ENCODE assay signal across 10 mouse cellular contexts in genomic region chr4:138414725-138415124, GRCm38 (mm10). TPM values are rescaled to one million over a fixed set of nuclear protein-coding genes. Genes with fewer than 3 reads are reported as not detected.
DNase-seq lines count a peak whose midpoint lies in the region; ATAC-seq lines count a peak whose summit lies in the region.
"Had no signal": no experiment of that assay in that cellular context is flagged by ENCODE, and none has a peak within 500 bp of the region (broad histone marks: within the 10 kb centered on the region; RNA-seq: fewer than 3 reads in every experiment).

No protein-coding gene starts in this region.

- H3K27ac ChIP-seq in hindbrain, embryonic 10.5 days, result no peak overlapping the region
- H3K27ac ChIP-seq in hindbrain, embryonic 11.5 days (ENCODE audit: low read depth, low read length), result no peak overlapping the region
- H3K27ac ChIP-seq in embryonic facial prominence, embryonic 13.5 days, result no peak overlapping the region
- peak overlapping the region; percentile 67 for H3K27ac ChIP-seq in hindbrain, embryonic 13.5 days
- H3K27ac ChIP-seq in midbrain, embryonic 16.5 days (ENCODE audit: low read length), result peak overlapping the region; percentile 69

- no peaks in the 10 kb centered on the region for H3K36me3 ChIP-seq in hindbrain, embryonic 10.5 days
- no peaks in the 10 kb centered on the region for H3K36me3 ChIP-seq in hindbrain, embryonic 11.5 days (ENCODE audit: control insufficient read depth, insufficient read depth, low read length)
- no peaks in the 10 kb centered on the region for H3K36me3 ChIP-seq in embryonic facial prominence, embryonic 13.5 days
- no peaks in the 10 kb centered on the region for H3K36me3 ChIP-seq in hindbrain, embryonic 13.5 days
- no peaks in the 10 kb centered on the region for H3K36me3 ChIP-seq in midbrain, embryonic 16.5 days (ENCODE audit: control insufficient read depth, insufficient read depth, low read length)

- peaks cover 40% of the 10 kb centered on the region for H3K27me3 ChIP-seq in hindbrain, embryonic 10.5 days (ENCODE audit: insufficient read depth, poor library complexity, severe bottlenecking)
- H3K27me3 ChIP-seq in hindbrain, embryonic 11.5 days (ENCODE audit: control insufficient read depth, insufficient read depth, low read length), result no peaks in the 10 kb centered on the region
- peaks cover 60% of the 10 kb centered on the region for H3K27me3 ChIP-seq in embryonic facial prominence, embryonic 13.5 days
- peaks cover 39% of the 10 kb centered on the region for H3K27me3 ChIP-seq in hindbrain, embryonic 13.5 days
- no peaks in the 10 kb centered on the region for H3K27me3 ChIP-seq in midbrain, embryonic 16.5 days (ENCODE audit: control insufficient read depth, insufficient read depth, low read depth, low read length)

- H3K9me3 ChIP-seq in hindbrain, embryonic 10.5 days, result no peaks in the 10 kb centered on the region
- H3K9me3 ChIP-seq in hindbrain, embryonic 11.5 days (ENCODE audit: control insufficient read depth, low read length), result no peaks in the 10 kb centered on the region
- no peaks in the 10 kb centered on the region; the same call in 1 of the 2 replicates for H3K9me3 ChIP-seq in embryonic facial prominence, embryonic 13.5 days
- no peaks in the 10 kb centered on the region for H3K9me3 ChIP-seq in hindbrain, embryonic 13.5 days
- no peaks in the 10 kb centered on the region for H3K9me3 ChIP-seq in midbrain, embryonic 16.5 days (replicated peaks; ENCODE audit: control insufficient read depth, low read length, poor library complexity, severe bottlenecking)

- peak; percentile 7 for DNase-seq in hindbrain, embryonic 10.5 days (ENCODE audit: low spot score)
- DNase-seq in hindbrain, embryonic 11.5 days (ENCODE audit: low spot score), result no peak
- no peak for DNase-seq in thymus, postnatal 10 days (ENCODE audit: low spot score in 2 of 2)
- DNase-seq in thymus, postnatal 0 days (ENCODE audit: low spot score), result no peak

- no peak overlapping the region for H3K4me3 ChIP-seq in hindbrain, embryonic 10.5 days
- no peak overlapping the region for H3K4me3 ChIP-seq in hindbrain, embryonic 11.5 days (ENCODE audit: low read depth, low read length)
- H3K4me3 ChIP-seq in embryonic facial prominence, embryonic 13.5 days, result no peak overlapping the region
- no peak overlapping the region for H3K4me3 ChIP-seq in hindbrain, embryonic 13.5 days
- H3K4me3 ChIP-seq in midbrain, embryonic 16.5 days (ENCODE audit: low read depth, low read length), result no peak overlapping the region
- H3K4me3 ChIP-seq: myocyte had no signal

- H3K9ac ChIP-seq in hindbrain, embryonic 11.5 days (ENCODE audit: low read depth, low read length), result no peak overlapping the region
- peak overlapping the region; percentile 58 for H3K9ac ChIP-seq in embryonic facial prominence, embryonic 13.5 days
- peak overlapping the region; percentile 36; the same call in 1 of the 2 replicates for H3K9ac ChIP-seq in hindbrain, embryonic 13.5 days
- H3K9ac ChIP-seq in midbrain, embryonic 16.5 days (ENCODE audit: low read depth, low read length), result peak overlapping the region; percentile 1; the same call in 1 of the 2 replicates

- WGBS in hindbrain, embryonic 10.5 days, result 24% methylated on average over 6 of the region's 6 CpGs
- WGBS in hindbrain, embryonic 11.5 days, result 16% methylated on average over 6 of the region's 6 CpGs
- 9% methylated on average over 6 of the region's 6 CpGs for WGBS in embryonic facial prominence, embryonic 13.5 days
- 27% methylated on average over 6 of the region's 6 CpGs for WGBS in hindbrain, embryonic 13.5 days
- 21% methylated on average over 6 of the region's 6 CpGs for WGBS in midbrain, embryonic 16.5 days

- no peak overlapping the region for H3K4me2 ChIP-seq in hindbrain, embryonic 11.5 days (replicated peaks; ENCODE audit: low read depth, low read length)
- no peak overlapping the region for H3K4me2 ChIP-seq in embryonic facial prominence, embryonic 13.5 days
- H3K4me2 ChIP-seq in hindbrain, embryonic 13.5 days, result no peak overlapping the region
- H3K4me2 ChIP-seq in midbrain, embryonic 16.5 days (ENCODE audit: low read length), result no peak overlapping the region

- no peak for ATAC-seq in hindbrain, embryonic 11.5 days (ENCODE audit: low FRiP score)
- ATAC-seq in embryonic facial prominence, embryonic 13.5 days (ENCODE audit: insufficient number of reproducible peaks, insufficient read depth, low FRiP score, low TSS enrichment, low read depth), result no peak
- ATAC-seq in hindbrain, embryonic 13.5 days (ENCODE audit: low FRiP score), result no peak
- no peak for ATAC-seq in midbrain, embryonic 16.5 days
- ATAC-seq in monocyte, adult 5-6 weeks (replicated peaks; ENCODE audit: insufficient number of reproducible peaks, low FRiP score, low TSS enrichment, poor library complexity, severe bottlenecking), result no peak

- H3K4me1 ChIP-seq in hindbrain, embryonic 10.5 days (replicated peaks), result peaks cover 26% of the 10 kb centered on the region
- H3K4me1 ChIP-seq in hindbrain, embryonic 11.5 days (replicated peaks; ENCODE audit: control insufficient read depth, insufficient read depth, low read length), result 0 out of 2 replicates have a peak, but pooled peaks cover 2% of the 10 kb centered on the region
- H3K4me1 ChIP-seq in embryonic facial prominence, embryonic 13.5 days, result peaks cover 9% of the 10 kb centered on the region; the same call in 1 of the 2 replicates
- H3K4me1 ChIP-seq in hindbrain, embryonic 13.5 days (replicated peaks), result peaks cover 18% of the 10 kb centered on the region
- peaks cover 17% of the 10 kb centered on the region for H3K4me1 ChIP-seq in midbrain, embryonic 16.5 days (ENCODE audit: control insufficient read depth, insufficient read depth, low read length)

RNA-seq across cellular contexts. Expression of gene Fam43b, which starts 18.4 kb away (rescaled TPM):
- polyA plus RNA-seq in hindbrain, embryonic 10.5 days (2016; fragmentation: Nextera tagmentation; extraction: Ambion mirVana), result not detected in 2 replicates
- polyA plus RNA-seq in hindbrain, embryonic 11.5 days (2014; fragmentation: Nextera tagmentation; extraction: Ambion mirVana), result 0.11 TPM in 1 of 2 replicates, not detected in the other
- polyA plus RNA-seq in embryonic facial prominence, embryonic 13.5 days (2015; fragmentation: Nextera tagmentation; extraction: Ambion mirVana), result 0.18 and 0.25 TPM in 2 replicates
- 3.0 and 3.5 TPM in 2 replicates for polyA plus RNA-seq in hindbrain, embryonic 13.5 days (2015; fragmentation: Nextera tagmentation; extraction: Ambion mirVana)
- polyA plus RNA-seq in midbrain, embryonic 16.5 days (2015; fragmentation: Nextera tagmentation; extraction: Ambion mirVana), result 11.5 and 15.9 TPM in 2 replicates
- 0.14 and 0.26 TPM in 2 replicates for polyA plus RNA-seq in thymus, postnatal 0 days (2015; fragmentation: Nextera tagmentation; extraction: Ambion mirVana)
- not detected in 3 replicates for total RNA-seq in monocyte, adult 5-6 weeks (2017)
- polyA plus RNA-seq: large intestine, adult 2 months; myocyte had no signal

RNA-seq across cellular contexts. Expression of gene Mul1, which starts 19.7 kb away (rescaled TPM):
- polyA plus RNA-seq in hindbrain, embryonic 10.5 days (2016; fragmentation: Nextera tagmentation; extraction: Ambion mirVana), result 20.2 and 22.6 TPM in 2 replicates
- 16.0 and 16.6 TPM in 2 replicates for polyA plus RNA-seq in hindbrain, embryonic 11.5 days (2014; fragmentation: Nextera tagmentation; extraction: Ambion mirVana)
- polyA plus RNA-seq in embryonic facial prominence, embryonic 13.5 days (2015; fragmentation: Nextera tagmentation; extraction: Ambion mirVana), result 15.3 and 19.1 TPM in 2 replicates
- polyA plus RNA-seq in hindbrain, embryonic 13.5 days (2015; fragmentation: Nextera tagmentation; extraction: Ambion mirVana), result 20.9 and 21.4 TPM in 2 replicates
- polyA plus RNA-seq in midbrain, embryonic 16.5 days (2015; fragmentation: Nextera tagmentation; extraction: Ambion mirVana), result 18.3 and 20.1 TPM in 2 replicates
- 13.7 and 17.7 TPM in 2 replicates for polyA plus RNA-seq in thymus, postnatal 0 days (2015; fragmentation: Nextera tagmentation; extraction: Ambion mirVana)
- total RNA-seq in monocyte, adult 5-6 weeks (2017), result 10.8 to 12.0 TPM (median 11.9 TPM) in 3 replicates

RNA-seq across cellular contexts. Expression of gene Camk2n1, which starts 39.4 kb away (rescaled TPM):
- 2.9 and 5.1 TPM in 2 replicates for polyA plus RNA-seq in hindbrain, embryonic 10.5 days (2016; fragmentation: Nextera tagmentation; extraction: Ambion mirVana)
- 6.0 and 6.4 TPM in 2 replicates for polyA plus RNA-seq in hindbrain, embryonic 11.5 days (2014; fragmentation: Nextera tagmentation; extraction: Ambion mirVana)
- polyA plus RNA-seq in embryonic facial prominence, embryonic 13.5 days (2015; fragmentation: Nextera tagmentation; extraction: Ambion mirVana), result 2.4 and 2.5 TPM in 2 replicates
- polyA plus RNA-seq in hindbrain, embryonic 13.5 days (2015; fragmentation: Nextera tagmentation; extraction: Ambion mirVana), result 14.3 and 14.8 TPM in 2 replicates
- 18.2 and 18.7 TPM in 2 replicates for polyA plus RNA-seq in midbrain, embryonic 16.5 days (2015; fragmentation: Nextera tagmentation; extraction: Ambion mirVana)
- 0.36 and 0.47 TPM in 2 replicates for polyA plus RNA-seq in thymus, postnatal 0 days (2015; fragmentation: Nextera tagmentation; extraction: Ambion mirVana)
- total RNA-seq in monocyte, adult 5-6 weeks (2017), result 10.8 to 19.2 TPM (median 11.3 TPM) in 3 replicates

RNA-seq across cellular contexts. Expression of gene Cda, which starts 46.9 kb away (rescaled TPM):
- 2.2 and 4.1 TPM in 2 replicates for polyA plus RNA-seq in hindbrain, embryonic 10.5 days (2016; fragmentation: Nextera tagmentation; extraction: Ambion mirVana)
- polyA plus RNA-seq in hindbrain, embryonic 11.5 days (2014; fragmentation: Nextera tagmentation; extraction: Ambion mirVana), result 3.0 and 3.9 TPM in 2 replicates
- polyA plus RNA-seq in embryonic facial prominence, embryonic 13.5 days (2015; fragmentation: Nextera tagmentation; extraction: Ambion mirVana), result 4.1 and 6.5 TPM in 2 replicates
- 4.0 and 4.1 TPM in 2 replicates for polyA plus RNA-seq in hindbrain, embryonic 13.5 days (2015; fragmentation: Nextera tagmentation; extraction: Ambion mirVana)
- 4.4 and 4.8 TPM in 2 replicates for polyA plus RNA-seq in midbrain, embryonic 16.5 days (2015; fragmentation: Nextera tagmentation; extraction: Ambion mirVana)
- polyA plus RNA-seq in thymus, postnatal 0 days (2015; fragmentation: Nextera tagmentation; extraction: Ambion mirVana), result 0.36 and 0.55 TPM in 2 replicates
- not detected in 3 replicates for total RNA-seq in monocyte, adult 5-6 weeks (2017)

Comparison
In these comparisons a context has a peak if more than half of its experiments do, and no peak if none do; other contexts are left out.
1. H3K27ac ChIP-seq: peak in hindbrain, embryonic 13.5 days (single experiment) and midbrain, embryonic 16.5 days (single experiment); none in hindbrain, embryonic 10.5 days (single experiment), hindbrain, embryonic 11.5 days (single experiment) and embryonic facial prominence, embryonic 13.5 days (single experiment).